Mouse (Mus musculus) heart, embryonic 10.5 days (tissue): Measurements from ENCODE around the gene Gm49325. TPM values are rescaled to one million over a fixed set of nuclear protein-coding genes. Genes with fewer than 3 reads are reported as not detected.
A peak's percentile ranks its signal among the peaks of the same experiment; 100 is the strongest.

Experiments
- DNase-seq: peaks from one replicate; pipeline ENCODE4 v3.0.0-alpha.2; 2017; ENCODE audit warnings: low spot score
- H3K27ac ChIP-seq: fragments of 300-500 bp; sonication (generic); 2 replicates; pipeline ENCODE4 v1.5.1; 2016; ENCODE audit warnings: mild to moderate bottlenecking
- H3K27me3 ChIP-seq: fragments of 300-500 bp; sonication (generic); 2 replicates; pipeline ENCODE4 v1.6.1; 2016; ENCODE audit warnings: mild to moderate bottlenecking; ENCODE audit not compliant: poor library complexity, insufficient read depth, severe bottlenecking
- H3K36me3 ChIP-seq: fragments of 300-500 bp; sonication (generic); 2 replicates; pipeline ENCODE4 v1.6.1; 2016; ENCODE audit warnings: mild to moderate bottlenecking, moderate library complexity
- H3K4me1 ChIP-seq: fragments of 300-500 bp; sonication (generic); 2 replicates; pipeline ENCODE4 v1.6.1; 2016; ENCODE audit warnings: mild to moderate bottlenecking
- H3K4me3 ChIP-seq: fragments of 300-500 bp; sonication (generic); 2 replicates; pipeline ENCODE4 v1.5.1; 2016; ENCODE audit warnings: mild to moderate bottlenecking, moderate library complexity
- H3K9me3 ChIP-seq: fragments of 300-500 bp; sonication (generic); 2 replicates; pipeline ENCODE4 v1.6.1; 2016; ENCODE audit warnings: mild to moderate bottlenecking, moderate library complexity
- WGBS: fragments of 180-500 bp; shearing (Covaris S2); methylation state at CpG from one replicate; pipeline ENCODE4 v1.1.7; 2016; 5-methylcytosine and 5-hydroxymethylcytosine counted together
- polyA plus RNA-seq: library from polyadenylated mRNA; unstranded; fragments of >200 nt; fragmentation: Nextera tagmentation; extraction: Ambion mirVana; gene quantifications from 2 replicates; pipeline ENCODE4 v1.2.1, GENCODE M21; 2016

Gm49325 gene
- polyA plus RNA-seq, 1 experiment from 2014 or later = 2.7 TPM

DNA sequence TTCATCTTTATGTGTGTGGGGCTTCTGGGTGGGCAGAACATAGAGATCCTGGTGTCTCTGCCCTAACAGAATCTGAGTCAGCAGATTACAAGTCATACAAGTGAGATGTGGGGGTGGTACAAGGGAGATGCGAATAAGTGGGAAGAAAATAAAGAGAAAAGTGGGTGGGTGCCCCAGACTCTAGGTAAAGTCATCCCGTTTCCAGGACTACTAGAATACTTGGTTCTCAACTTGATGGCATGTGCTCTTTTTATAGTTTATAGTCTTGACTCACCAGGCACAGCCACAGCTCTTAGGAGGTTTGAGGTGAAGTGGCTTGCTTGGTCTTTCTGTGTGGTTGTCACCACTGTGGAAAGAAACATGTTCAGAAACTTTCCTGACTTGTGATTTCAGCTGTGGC, 9.9 kb upstream of the Gm49325 start:
- no peak overlapping the region for H3K4me3 ChIP-seq
- H3K36me3 ChIP-seq = peaks cover 77% of the 10 kb centered on the region
- H3K9me3 ChIP-seq = no peaks in the 10 kb centered on the region
- no peak for DNase-seq
- 94% methylated on average over 2 of the region's 2 CpGs for WGBS
- no peaks in the 10 kb centered on the region for H3K27me3 ChIP-seq
- H3K4me1 ChIP-seq = peaks cover 19% of the 10 kb centered on the region
- no peak overlapping the region for H3K27ac ChIP-seq

DNA sequence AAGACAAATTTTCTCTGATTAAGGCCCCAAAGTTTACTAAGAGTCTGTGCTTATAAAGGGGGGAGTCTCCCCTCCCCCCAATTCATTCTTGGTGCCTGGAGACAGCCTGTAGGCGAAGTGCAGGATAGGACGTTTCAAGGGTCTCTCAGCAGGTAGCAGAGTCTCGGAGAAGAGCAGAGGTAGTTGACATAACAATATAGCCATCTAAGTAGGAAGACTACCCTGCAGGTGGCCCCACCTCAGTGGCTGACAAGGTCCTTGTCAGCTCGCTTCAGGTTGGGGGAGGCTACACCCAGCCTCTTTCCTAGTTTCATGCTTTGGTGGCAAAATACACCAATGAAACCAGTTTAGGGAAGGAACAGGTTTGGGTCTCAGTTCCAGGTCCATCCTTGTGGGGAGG, 3.0 kb upstream of the Gm49325 start:
- H3K4me3 ChIP-seq = no peak overlapping the region
- no peak for DNase-seq
- H3K27ac ChIP-seq = no peak overlapping the region
- H3K9me3 ChIP-seq = no peaks in the 10 kb centered on the region
- H3K36me3 ChIP-seq = peaks cover 23% of the 10 kb centered on the region
- H3K27me3 ChIP-seq = no peaks in the 10 kb centered on the region
- H3K4me1 ChIP-seq = peaks cover 41% of the 10 kb centered on the region
- WGBS = 65% methylated on average over 4 of the region's 4 CpGs

DNA sequence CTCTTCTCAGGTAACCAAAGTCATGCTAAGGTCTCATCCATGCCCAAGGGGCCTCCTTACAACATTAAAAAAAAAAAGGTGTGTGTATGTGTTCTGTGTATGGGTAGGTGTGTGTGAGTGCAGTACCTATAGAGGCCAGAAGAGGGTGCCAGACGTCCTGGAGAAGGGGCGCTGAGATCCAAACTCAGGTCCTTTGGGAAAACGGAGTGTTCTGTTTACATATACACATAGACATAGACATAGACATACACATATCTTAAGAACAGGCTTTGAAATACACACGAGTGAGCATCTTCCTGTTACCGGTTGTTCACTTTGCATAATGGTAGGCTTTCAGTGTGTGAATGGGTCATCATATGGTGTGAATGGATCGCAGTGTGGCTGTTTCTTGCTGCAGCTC, 1.9 kb upstream of the Gm49325 start:
- H3K36me3 ChIP-seq = peaks cover 21% of the 10 kb centered on the region
- no peak for DNase-seq
- H3K27ac ChIP-seq = no peak overlapping the region
- no peaks in the 10 kb centered on the region for H3K9me3 ChIP-seq
- no peak overlapping the region for H3K4me3 ChIP-seq
- peaks cover 37% of the 10 kb centered on the region for H3K4me1 ChIP-seq
- H3K27me3 ChIP-seq = no peaks in the 10 kb centered on the region
- WGBS = 88% methylated on average over 6 of the region's 6 CpGs

DNA sequence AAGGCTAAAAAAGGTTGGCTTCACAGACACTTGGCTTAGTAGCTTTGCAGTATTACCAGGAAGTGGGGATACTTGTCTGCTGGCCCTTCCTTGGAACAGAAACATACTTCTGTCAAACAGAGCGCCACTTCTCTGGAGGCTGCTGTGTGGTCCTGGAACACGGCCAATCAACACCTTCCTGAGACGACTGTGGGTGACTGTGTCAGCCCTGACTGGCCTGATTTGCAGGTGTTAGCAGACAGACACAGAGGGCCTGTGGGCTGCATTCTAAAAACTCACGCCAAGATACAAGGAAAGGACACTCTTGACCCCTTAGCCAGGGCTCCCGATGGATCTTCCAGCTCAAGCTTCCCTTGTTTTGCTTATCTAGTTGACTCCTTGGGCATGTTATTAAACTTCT, 1.0 kb upstream of the Gm49325 start:
- WGBS = 57% methylated on average over 5 of the region's 5 CpGs
- Histone ChIP-seq H3K27me3 (no peaks in the 10 kb centered on the region), H3K4me3 (no peak overlapping the region), H3K27ac (peak overlapping the region; percentile 99), H3K4me1 (peaks cover 28% of the 10 kb centered on the region), H3K9me3 (no peaks in the 10 kb centered on the region), H3K36me3 (peaks cover 22% of the 10 kb centered on the region)
- no peak for DNase-seq

DNA sequence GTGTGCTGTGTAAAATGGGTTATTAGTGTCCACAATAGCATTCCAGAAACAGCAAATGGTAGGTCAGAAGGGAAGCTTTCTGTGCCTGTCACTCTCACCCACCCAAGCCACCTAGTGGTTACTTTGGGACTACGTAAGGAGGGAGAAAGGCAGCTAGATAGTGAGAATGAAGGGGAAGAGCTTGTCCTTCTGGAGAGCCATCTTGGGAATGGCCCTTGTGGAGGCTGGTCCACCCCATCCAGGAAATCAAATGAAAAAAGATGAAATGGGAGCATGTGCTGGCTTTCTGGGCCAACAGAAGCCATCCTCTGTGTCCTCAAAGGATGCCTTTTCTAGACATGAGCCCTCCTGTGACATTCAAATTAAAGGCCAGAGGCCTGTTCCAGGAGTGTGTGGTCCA, 629 bp upstream of the Gm49325 start:
- peak; percentile 86 for DNase-seq
- Histone ChIP-seq H3K4me1 (peaks cover 27% of the 10 kb centered on the region), H3K4me3 (peak overlapping the region; percentile 83), H3K27me3 (no peaks in the 10 kb centered on the region), H3K27ac (peak overlapping the region; percentile 99), H3K36me3 (peaks cover 24% of the 10 kb centered on the region), H3K9me3 (no peaks in the 10 kb centered on the region)
- WGBS = 38% methylated on average over 1 of the region's 1 CpGs

DNA sequence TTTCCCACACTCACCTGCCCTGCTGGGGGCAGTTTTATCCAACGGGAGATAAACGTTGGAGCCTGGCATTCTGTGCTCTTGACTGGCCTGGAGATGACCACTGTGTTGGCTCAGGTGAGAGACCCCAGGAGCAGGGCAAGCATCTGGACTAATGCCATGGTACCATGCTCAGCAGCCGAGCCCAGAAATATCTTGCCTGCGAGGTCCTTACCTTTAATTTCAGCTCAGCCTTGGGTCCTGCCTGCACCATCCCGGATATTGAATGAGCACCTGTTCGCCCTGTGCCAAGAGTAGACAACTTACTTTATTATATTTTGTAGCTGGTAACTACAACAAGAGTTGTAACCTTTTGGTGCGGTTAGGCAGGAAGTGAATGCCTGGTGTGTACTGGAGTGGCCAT, 858 bp downstream of the Gm49325 start:
- Histone ChIP-seq H3K9me3 (no peaks in the 10 kb centered on the region), H3K27ac (peak overlapping the region; percentile 99), H3K4me3 (peak overlapping the region; percentile 83), H3K4me1 (peaks cover 27% of the 10 kb centered on the region), H3K27me3 (no peaks in the 10 kb centered on the region), H3K36me3 (peaks cover 39% of the 10 kb centered on the region)
- DNase-seq = no peak
- WGBS = 35% methylated on average over 7 of the region's 7 CpGs

DNA sequence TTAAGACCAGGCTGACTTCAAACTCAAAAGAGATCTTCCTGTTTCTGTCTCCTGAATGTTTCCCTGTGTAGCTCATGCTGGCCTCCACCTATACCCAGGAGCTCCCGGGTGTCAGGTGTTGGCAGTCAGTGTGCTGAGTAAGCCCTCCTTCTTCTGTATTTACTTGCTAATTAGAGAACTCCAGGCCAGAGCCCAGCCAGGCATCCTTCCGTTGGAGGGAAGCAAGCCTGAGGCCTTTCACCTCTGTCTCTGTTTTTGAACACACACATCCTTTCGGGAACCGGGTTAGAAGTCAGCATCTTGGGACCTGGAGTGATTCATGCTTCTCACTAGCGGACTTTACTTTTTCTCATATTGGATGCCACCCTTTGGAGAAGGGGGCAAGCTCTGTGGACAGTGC, 1.4 kb downstream of the Gm49325 start:
- H3K36me3 ChIP-seq = peaks cover 45% of the 10 kb centered on the region
- peak overlapping the region; percentile 99; the same call in 1 of the 2 replicates for H3K27ac ChIP-seq
- no peaks in the 10 kb centered on the region for H3K9me3 ChIP-seq
- H3K4me1 ChIP-seq = peaks cover 27% of the 10 kb centered on the region
- peak overlapping the region; percentile 83 for H3K4me3 ChIP-seq
- 70% methylated on average over 5 of the region's 5 CpGs for WGBS
- H3K27me3 ChIP-seq = no peaks in the 10 kb centered on the region
- DNase-seq = no peak

DNA sequence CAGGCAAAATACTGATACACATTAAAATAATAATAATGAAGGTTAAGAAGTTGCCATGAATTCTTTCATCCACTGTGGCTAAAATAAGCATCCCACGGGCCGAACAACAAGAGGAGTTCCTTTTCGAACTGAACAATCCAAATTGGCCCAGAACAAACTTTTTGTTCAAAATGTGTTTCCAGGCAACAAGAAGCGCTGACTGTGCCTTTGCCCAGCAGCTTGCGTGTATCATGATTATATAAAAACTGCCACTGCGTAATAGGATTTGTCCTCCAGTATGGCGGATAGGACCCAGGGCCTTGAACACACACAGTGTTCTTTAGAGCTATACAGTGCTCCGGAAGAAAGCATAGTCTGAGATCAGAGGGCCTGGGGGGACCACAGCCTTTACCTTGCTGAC, 2.6 kb downstream of the Gm49325 start:
- Histone ChIP-seq H3K9me3 (no peaks in the 10 kb centered on the region), H3K27ac (no peak overlapping the region), H3K4me1 (peaks cover 33% of the 10 kb centered on the region), H3K4me3 (no peak overlapping the region), H3K36me3 (peaks cover 56% of the 10 kb centered on the region), H3K27me3 (no peaks in the 10 kb centered on the region)
- 97% methylated on average over 8 of the region's 8 CpGs for WGBS
- no peak for DNase-seq

DNA sequence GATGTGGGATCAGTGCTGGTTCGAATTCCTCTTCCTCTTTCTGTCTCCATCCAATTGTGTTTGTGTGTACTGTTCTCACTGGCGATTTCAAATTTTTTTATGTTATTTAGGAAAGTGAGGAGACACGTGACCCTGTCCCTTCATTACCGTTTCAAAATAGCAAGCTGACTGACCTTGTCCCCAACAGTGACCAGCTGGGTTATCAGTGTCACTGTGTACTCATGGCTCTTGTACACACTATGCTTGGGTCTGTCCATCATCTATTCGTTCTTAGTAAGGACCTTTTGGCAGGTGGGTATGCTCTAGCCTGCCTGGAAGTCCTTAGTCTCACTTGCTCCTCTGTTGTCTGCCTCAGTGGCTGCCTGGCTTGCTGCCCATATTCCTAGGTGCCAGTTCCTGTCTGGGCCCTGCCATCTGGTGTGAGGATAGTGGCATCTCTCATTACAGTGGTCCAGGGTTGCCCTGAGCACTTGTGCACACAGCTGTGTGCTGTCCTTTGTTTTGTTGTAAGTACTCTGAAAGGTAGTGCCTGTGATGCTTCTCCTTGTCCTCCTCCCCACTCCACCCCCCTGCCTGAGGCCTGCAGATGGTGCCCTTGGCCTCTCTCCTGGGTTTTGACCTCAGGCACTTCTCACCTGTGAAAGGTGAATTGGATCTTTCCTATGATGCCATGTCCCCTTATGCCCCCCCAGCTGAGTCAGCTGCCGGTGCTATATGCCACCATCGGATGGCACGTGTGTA, 4.4 kb downstream of the Gm49325 start:
- Histone ChIP-seq H3K27me3 (no peaks in the 10 kb centered on the region), H3K36me3 (peaks cover 73% of the 10 kb centered on the region), H3K9me3 (no peaks in the 10 kb centered on the region), H3K4me3 (no peak overlapping the region), H3K4me1 (peaks cover 32% of the 10 kb centered on the region), H3K27ac (no peak overlapping the region)
- WGBS = 90% methylated on average over 8 of the region's 8 CpGs
- no peak for DNase-seq

DNA sequence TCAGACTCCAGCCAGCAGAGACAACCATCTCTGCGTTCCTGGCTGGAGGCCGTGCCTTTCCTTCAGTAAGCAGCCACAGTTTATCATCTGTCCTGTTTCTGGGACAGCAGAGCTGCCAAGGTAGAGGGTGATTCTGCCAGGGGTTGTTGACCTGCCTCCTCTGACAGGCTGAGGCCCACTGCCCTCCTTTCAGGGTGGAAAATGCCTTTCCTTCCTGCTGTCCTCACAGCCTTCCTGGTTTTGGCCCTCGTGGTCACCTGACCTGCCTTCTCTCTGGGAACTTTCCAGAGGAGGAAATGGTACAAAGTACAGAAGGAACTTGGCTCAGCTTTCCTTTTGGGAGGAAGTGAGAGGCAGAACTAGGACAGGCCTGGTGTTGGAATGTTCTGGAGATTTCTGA, 7.4 kb downstream of the Gm49325 start:
- DNase-seq = peak; percentile 72
- Histone ChIP-seq H3K9me3 (no peaks in the 10 kb centered on the region), H3K36me3 (peaks cover 94% of the 10 kb centered on the region), H3K4me1 (peaks cover 6% of the 10 kb centered on the region; the same call in 1 of the 2 replicates), H3K4me3 (no peak overlapping the region), H3K27ac (no peak overlapping the region), H3K27me3 (no peaks in the 10 kb centered on the region)
- 77% methylated on average over 3 of the region's 3 CpGs for WGBS

DNA sequence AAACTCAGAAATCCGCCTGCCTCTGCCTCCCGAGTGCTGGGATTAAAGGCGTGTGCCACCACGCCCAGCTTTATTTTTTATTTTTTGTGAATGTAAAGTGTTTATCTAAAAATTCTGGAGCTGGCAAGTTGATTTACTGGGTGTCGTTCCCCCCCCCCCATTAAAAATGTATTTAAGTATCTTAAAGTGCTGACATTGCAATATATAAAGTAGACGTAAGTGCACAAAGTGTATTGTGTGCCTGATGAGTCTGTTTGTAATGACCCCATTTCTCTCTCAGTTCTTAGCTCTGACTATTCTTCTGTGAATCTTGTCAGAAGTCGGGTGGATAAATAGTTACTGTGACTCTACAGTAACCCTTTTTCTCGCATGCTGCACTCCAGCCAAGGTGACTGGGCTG, 9.7 kb downstream of the Gm49325 start:
- Histone ChIP-seq H3K36me3 (peaks cover 78% of the 10 kb centered on the region), H3K9me3 (no peaks in the 10 kb centered on the region), H3K27ac (no peak overlapping the region), H3K4me1 (peaks cover 6% of the 10 kb centered on the region; the same call in 1 of the 2 replicates), H3K4me3 (no peak overlapping the region), H3K27me3 (no peaks in the 10 kb centered on the region)
- 90% methylated on average over 8 of the region's 8 CpGs for WGBS
- DNase-seq = no peak

DNA sequence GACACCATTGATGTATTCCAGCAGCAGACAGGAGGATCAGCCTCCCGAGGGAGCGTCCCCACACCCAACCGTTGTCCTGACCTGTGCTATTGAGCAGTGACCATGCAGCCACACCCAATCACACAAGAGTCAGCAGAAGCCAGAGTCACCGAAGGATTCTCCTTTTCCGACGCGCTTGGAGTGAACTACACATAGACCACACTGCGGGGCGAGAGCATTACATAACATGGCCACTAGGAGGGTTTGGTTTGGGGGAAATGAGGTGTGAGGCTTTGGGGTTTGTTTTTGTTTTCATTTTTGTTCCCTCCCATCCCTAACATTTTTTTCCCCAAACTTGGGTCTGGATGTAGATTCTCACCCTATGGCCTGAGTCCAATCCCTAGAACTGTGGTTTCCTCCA, 10.2 kb downstream of the Gm49325 start:
- Histone ChIP-seq H3K36me3 (peaks cover 74% of the 10 kb centered on the region), H3K27ac (no peak overlapping the region), H3K9me3 (no peaks in the 10 kb centered on the region), H3K4me3 (no peak overlapping the region), H3K4me1 (peaks cover 6% of the 10 kb centered on the region; the same call in 1 of the 2 replicates), H3K27me3 (no peaks in the 10 kb centered on the region)
- no peak for DNase-seq
- WGBS = 91% methylated on average over 9 of the region's 9 CpGs

DNA sequence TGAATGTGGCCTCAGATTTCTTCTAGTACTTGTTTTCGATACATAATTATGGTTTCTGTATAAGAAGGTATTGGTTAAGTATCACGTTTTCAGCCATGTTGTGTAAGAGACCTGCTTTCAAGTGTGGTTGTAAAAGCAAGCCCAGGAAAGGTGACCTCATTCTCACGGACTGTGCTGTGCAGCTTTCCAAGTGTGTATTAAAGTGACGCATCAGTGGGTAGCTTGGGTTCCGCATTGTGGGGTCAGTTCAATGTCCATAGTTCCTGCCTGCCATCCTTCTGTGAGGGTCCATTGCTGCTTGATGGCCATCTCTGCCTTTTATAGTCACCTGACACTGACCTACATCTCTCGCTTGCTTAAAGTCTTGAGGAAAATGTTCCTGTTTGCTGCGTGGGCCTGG, 10.9 kb downstream of the Gm49325 start:
- no peak for DNase-seq
- H3K9me3 ChIP-seq = no peaks in the 10 kb centered on the region
- peaks cover 67% of the 10 kb centered on the region for H3K36me3 ChIP-seq
- WGBS = 93% methylated on average over 7 of the region's 7 CpGs
- peaks cover 6% of the 10 kb centered on the region; the same call in 1 of the 2 replicates for H3K4me1 ChIP-seq
- H3K27ac ChIP-seq = no peak overlapping the region
- no peaks in the 10 kb centered on the region for H3K27me3 ChIP-seq
- no peak overlapping the region for H3K4me3 ChIP-seq

DNA sequence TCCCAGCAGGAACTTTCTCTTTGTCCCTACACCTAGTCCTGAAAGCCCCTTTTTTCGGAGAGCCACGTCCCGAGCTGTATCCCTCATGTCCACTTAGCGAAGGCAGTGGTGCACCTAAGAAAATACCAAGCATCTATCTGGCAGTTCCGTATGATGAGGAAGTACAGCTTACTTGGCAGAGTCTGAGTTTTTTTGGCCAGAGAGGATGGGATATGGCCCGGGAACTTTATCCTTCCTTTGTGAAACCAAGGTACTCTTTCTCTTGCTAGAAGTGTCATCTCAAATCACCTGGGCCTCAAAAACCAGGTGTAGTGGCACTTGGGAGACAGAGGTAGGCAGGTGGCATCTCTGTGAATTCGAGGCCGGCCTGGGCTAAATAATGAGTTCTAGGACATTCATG, 15.5 kb downstream of the Gm49325 start:
- peak overlapping the region; percentile 97 for H3K27ac ChIP-seq
- peaks cover 29% of the 10 kb centered on the region for H3K4me1 ChIP-seq
- peaks cover 28% of the 10 kb centered on the region for H3K36me3 ChIP-seq
- 75% methylated on average over 8 of the region's 8 CpGs for WGBS
- DNase-seq = no peak
- no peaks in the 10 kb centered on the region for H3K27me3 ChIP-seq
- H3K4me3 ChIP-seq = peak overlapping the region; percentile 99
- no peaks in the 10 kb centered on the region for H3K9me3 ChIP-seq
